Mouse (Mus musculus): ENCODE results near the gene Dusp5. TPM values are rescaled to one million over a fixed set of nuclear protein-coding genes. Genes with fewer than 3 reads are reported as not detected.
"Not testable (repeated sequence)": the region's sequence is repeated elsewhere in the genome, so short reads cannot be mapped to it uniquely, and the experiment has no call there.

Dusp5 gene
- polyA plus RNA-seq, 1 experiment = 10.9 TPM

- peak; percentile 65 to 70 for DNase-seq (ENCODE audit: low read depth in 1 of 2, low spot score in 2 of 2)
- WGBS = 17% methylated on average over 8 of the region's 8 CpGs
- Histone ChIP-seq H3K4me3 (ENCODE audit: extremely low read depth, insufficient read depth, insufficient read length) (no peak overlapping the region), H3K27me3 (ENCODE audit: control insufficient read depth, insufficient read depth, low read length) (no peaks in the 10 kb centered on the region), H3K27ac (ENCODE audit: insufficient read depth, low read length) (no peak overlapping the region), H3K4me1 (ENCODE audit: control insufficient read depth, insufficient read depth, insufficient read length) (0 out of 2 replicates have a peak, but pooled peaks cover 2% of the 10 kb centered on the region), H3K36me3 (ENCODE audit: control insufficient read depth, insufficient read depth, low read length) (no peaks in the 10 kb centered on the region)
- TF ChIP-seq CTCF (IDR thresholded peaks at IDR 0.05; ENCODE audit: extremely low read depth, insufficient read depth, insufficient read length, insufficient replicate concordance) (peak; percentile 49; the same call in 1 of the 2 replicates), POLR2A (IDR thresholded peaks at IDR 0.05; ENCODE audit: low read depth, low read length) (no peak)
These were observed 49.8 kb downstream of the Dusp5 start for GRCm38 (mm10) chr19:53578597-53579252.

DNA sequence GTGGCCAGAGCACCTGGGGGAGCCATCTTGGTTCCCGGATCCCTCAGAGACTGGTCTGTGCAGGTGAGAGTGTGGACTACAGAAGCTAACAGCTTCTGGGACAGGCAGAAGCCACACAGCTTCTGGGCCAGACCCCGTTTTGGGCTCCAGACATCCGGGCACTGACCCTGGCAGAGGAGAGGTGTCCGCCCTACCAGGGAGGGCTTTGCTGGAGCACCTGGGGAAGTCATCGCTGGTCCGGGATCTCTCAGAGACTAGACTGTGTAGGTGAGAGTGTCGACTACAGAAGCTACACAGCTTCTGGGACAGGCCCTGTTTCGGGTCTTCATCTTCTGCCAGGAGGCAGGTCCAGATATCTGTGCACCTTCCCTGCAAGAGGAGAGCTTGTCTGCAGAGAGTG, 51.4 kb downstream of the Dusp5 start:
- not testable (repeated sequence) for H3K4me3 ChIP-seq (ENCODE audit: extremely low read depth, insufficient read depth, insufficient read length); H3K27ac ChIP-seq (ENCODE audit: insufficient read depth, low read length); H3K27me3 ChIP-seq (ENCODE audit: control insufficient read depth, insufficient read depth, low read length); DNase-seq (ENCODE audit: low read depth in 1 of 2, low spot score in 2 of 2); H3K4me1 ChIP-seq (ENCODE audit: control insufficient read depth, insufficient read depth, insufficient read length); H3K36me3 ChIP-seq (ENCODE audit: control insufficient read depth, insufficient read depth, low read length)
- WGBS = 85% methylated on average over 8 of the region's 8 CpGs

DNA sequence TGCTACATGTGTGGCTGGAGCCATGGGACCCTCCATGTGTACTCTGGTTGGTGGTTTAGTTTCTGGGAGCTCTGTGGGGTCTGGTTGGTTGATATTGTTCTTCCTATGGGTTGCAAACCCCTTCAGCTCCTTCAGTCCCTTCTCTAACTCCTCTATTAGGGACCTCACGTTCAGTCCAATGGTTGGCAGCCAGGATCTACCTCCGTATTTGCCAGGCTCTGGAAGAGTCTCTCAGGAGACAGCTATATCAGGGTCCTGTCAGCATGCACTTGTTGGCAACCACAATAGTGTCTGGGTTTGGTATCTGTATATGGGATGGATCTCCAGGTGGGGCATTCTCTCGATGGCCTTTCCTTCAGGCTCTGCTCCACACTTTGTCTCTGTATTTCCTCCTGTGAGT, 58.8 kb downstream of the Dusp5 start:
- H3K27me3 ChIP-seq (ENCODE audit: control insufficient read depth, insufficient read depth, low read length); H3K27ac ChIP-seq (ENCODE audit: insufficient read depth, low read length); H3K4me3 ChIP-seq (ENCODE audit: extremely low read depth, insufficient read depth, insufficient read length); DNase-seq (ENCODE audit: low read depth in 1 of 2, low spot score in 2 of 2); H3K36me3 ChIP-seq (ENCODE audit: control insufficient read depth, insufficient read depth, low read length); H3K4me1 ChIP-seq (ENCODE audit: control insufficient read depth, insufficient read depth, insufficient read length): not testable (repeated sequence)
- WGBS = 96% methylated on average over 3 of the region's 3 CpGs

DNA sequence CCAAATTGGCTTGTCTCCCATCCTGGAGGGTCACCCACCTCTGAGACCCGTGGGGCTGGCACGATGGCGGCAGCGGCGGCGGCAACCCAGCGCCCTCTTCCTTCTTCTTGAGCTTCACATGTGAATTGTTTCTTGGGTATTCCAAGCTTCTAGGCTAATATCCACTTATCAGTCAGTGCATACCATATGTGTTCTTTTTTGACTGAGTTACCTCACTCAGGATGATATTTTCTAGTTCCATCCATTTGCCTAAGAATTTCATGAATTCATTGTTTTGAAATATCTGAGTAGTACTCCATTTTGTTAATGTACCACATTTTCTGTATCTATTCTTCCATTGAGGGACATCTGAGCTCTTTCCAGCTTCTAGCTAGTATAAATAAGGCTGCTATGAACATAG, 60.1 kb downstream of the Dusp5 start, which contains the start of gene Nutf2-ps1:
TSS of gene Nutf2-ps1 (minus strand) at position 101 of the 400 bp plus-strand sequence.
- not testable (repeated sequence) for H3K36me3 ChIP-seq (ENCODE audit: control insufficient read depth, insufficient read depth, low read length); H3K4me1 ChIP-seq (ENCODE audit: control insufficient read depth, insufficient read depth, insufficient read length); DNase-seq (ENCODE audit: low read depth in 1 of 2, low spot score in 2 of 2); H3K4me3 ChIP-seq (ENCODE audit: extremely low read depth, insufficient read depth, insufficient read length); H3K27ac ChIP-seq (ENCODE audit: insufficient read depth, low read length); H3K27me3 ChIP-seq (ENCODE audit: control insufficient read depth, insufficient read depth, low read length)
- 98% methylated on average over 7 of the region's 7 CpGs for WGBS

Other genes with a start within 250 kb of the Dusp5 start
- gene Mxi1, start 218.6 kb upstream of the Dusp5 start, polyA plus RNA-seq (2012; rRNA removed) = 10.9 and 12.7 TPM in 2 replicates
- not detected in 2 replicates for gene Gm10197, start 157.3 kb upstream of the Dusp5 start, polyA plus RNA-seq (2012; rRNA removed)
- 3.1 and 3.6 TPM in 2 replicates for gene Smndc1, start 138.5 kb upstream of the Dusp5 start, polyA plus RNA-seq (2012; rRNA removed)
- 63.5 and 68.4 TPM in 2 replicates for gene Nutf2-ps1, start 60.0 kb downstream of the Dusp5 start, polyA plus RNA-seq (2012; rRNA removed)
- 2.9 and 3.6 TPM in 2 replicates for gene Smc3, start 71.3 kb downstream of the Dusp5 start, polyA plus RNA-seq (2012; rRNA removed)
- 0.12 and 0.22 TPM in 2 replicates for gene Rbm20, start 148.2 kb downstream of the Dusp5 start, polyA plus RNA-seq (2012; rRNA removed)